Mouse (Mus musculus): ENCODE data around the gene Olfr111. TPM values are rescaled to one million over a fixed set of nuclear protein-coding genes. Genes with fewer than 3 reads are reported as not detected.
"Not testable (repeated sequence)": the region's sequence is repeated elsewhere in the genome, so short reads cannot be mapped to it uniquely, and the experiment has no call there.

Olfr111 gene
- polyA plus RNA-seq (2017; shearing (Covaris generic)): not detected

- no peak for ATAC-seq
Observed at GRCm38 (mm10) chr17:37507730-37508129, at the start of gene Olfr111. Olfr111 (plus strand) TSS chr17:37508030.

- ATAC-seq: no peak
Observed at GRCm38 (mm10) chr17:37458616-37459015, 49.2 kb upstream of the Olfr111 start, which contains the start of gene Olfr109. Olfr109 (plus strand) TSS chr17:37458916.

DNA sequence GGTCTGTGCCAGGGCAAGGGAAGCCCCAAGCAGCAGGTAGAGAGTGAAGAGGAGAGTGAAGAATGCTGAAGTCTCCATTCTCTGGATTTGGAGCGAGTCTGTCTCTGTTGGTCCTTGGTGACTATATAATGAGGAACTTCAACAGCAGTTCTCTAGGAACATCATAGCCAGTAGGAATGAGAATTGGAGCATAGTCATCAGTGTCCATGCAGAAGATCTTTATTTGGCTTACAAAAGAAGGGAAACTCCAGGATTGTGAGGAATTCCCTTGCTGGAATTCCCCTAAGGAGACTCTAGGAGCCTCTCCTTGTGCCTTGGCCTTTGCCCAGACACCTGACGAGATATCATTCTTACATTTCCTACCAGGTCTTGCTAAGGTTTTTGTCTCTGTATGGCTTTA is 24.4 kb upstream of the Olfr111 start, which contains the start of gene H2-M2:
TSS of gene H2-M2 (minus strand) at position 101 of the 400 bp plus-strand sequence.
- no peak for ATAC-seq

DNA sequence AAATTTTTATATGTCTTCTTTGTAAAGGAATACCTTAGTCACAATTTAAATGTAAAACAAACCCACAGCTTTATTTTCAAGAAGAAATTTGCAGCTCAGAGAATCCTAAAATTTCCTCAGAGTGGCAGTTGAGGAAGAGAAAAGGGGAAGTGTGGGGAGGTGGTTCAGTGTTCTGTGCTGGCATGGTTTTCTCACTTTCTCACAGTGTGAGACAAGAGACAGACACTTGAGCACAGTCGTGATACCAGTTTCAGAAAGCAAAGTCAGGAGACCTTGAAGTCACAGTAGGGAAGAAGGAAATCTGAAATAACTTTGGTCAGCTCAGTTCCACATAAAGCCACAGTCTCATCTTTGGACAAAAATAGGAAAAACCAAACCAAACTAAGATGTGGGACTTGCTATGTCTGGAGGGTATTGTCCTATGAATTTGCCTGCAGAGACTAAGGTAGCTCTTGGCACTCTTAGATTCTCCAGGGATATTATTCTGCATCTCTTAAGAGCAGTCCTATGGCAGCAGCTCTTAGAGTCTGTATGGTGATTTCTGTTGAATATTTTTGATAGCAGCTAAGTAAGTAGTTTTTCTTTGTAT is 15.8 kb upstream of the Olfr111 start, which contains the start of gene Olfr110:
TSS of gene Olfr110 (plus strand) at position 539 of the 589 bp plus-strand sequence.
- no peak for ATAC-seq

- ATAC-seq: not testable (repeated sequence)
Observed at GRCm38 (mm10) chr17:37524612-37525011, 16.8 kb downstream of the Olfr111 start.

- ATAC-seq: not testable (repeated sequence)
Observed at GRCm38 (mm10) chr17:37525427-37525826, 17.6 kb downstream of the Olfr111 start.

GRCm38 (mm10) chr17:37535173-37535572 is 27.3 kb downstream of the Olfr111 start:
- ATAC-seq: no peak

GRCm38 (mm10) chr17:37538416-37538815 is 30.6 kb downstream of the Olfr111 start:
- not testable (repeated sequence) for ATAC-seq

GRCm38 (mm10) chr17:37541454-37542119 is 33.8 kb downstream of the Olfr111 start:
- no peak for ATAC-seq

GRCm38 (mm10) chr17:37543800-37544435 is 36.1 kb downstream of the Olfr111 start:
- ATAC-seq: no peak

GRCm38 (mm10) chr17:37558913-37559615 is 51.2 kb downstream of the Olfr111 start:
- no peak for ATAC-seq

DNA sequence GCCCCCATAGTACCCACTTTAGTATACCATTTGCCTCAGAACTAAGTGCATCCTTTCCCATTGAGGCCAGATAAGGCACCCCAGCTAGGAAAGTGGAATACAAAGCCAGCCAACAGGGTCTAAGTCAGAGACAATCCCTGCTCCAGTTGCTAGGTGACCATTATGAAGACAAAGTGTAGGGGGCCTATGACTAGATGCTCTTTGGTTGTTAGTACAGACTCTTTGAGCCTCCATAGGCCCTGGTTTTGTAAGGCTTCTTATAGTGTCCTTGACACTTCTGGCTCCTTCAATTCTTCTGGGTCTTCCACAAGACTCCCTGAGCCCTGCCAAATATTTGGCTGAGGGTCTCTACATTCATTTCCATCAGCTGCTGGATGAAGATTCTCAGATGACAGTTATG is 61.5 kb downstream of the Olfr111 start, which contains the start of gene Olfr112:
TSS of gene Olfr112 (minus strand) at position 101 of the 400 bp plus-strand sequence.
- no peak for ATAC-seq

DNA sequence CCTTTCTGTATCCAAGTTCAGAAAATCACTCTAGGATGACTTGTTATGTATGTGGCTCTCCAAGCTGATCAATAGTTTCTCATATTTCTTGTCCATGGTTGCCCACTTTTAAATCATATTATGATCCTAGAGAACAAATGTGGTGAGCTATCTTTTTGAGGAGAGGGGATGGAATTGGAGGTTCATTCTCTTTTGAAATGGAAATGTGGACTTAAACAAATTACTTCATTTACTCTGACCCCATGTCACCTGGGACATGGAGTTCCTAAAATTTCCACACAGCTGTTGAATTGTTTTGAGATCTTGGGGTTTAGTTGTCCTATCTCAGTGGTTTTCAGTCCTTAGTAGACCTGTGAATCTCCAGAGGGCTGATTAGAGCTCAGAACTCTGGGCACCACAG is 69.7 kb downstream of the Olfr111 start, which contains the start of gene Olfr113:
TSS of gene Olfr113 (minus strand) at position 101 of the 400 bp plus-strand sequence.
- ATAC-seq: no peak

Other genes with a start within 250 kb of the Olfr111 start
- 1 to 10 TPM in 1 of 3 experiments, under 1 TPM in 2; 0.78 to 5.2 (median 0.99) TPM for gene Olfr98, start 244.3 kb upstream of the Olfr111 start, polyA plus RNA-seq (2017; shearing (Covaris generic))
- 100 to 1,000 TPM; 125 to 156 (median 125) TPM for gene H2-M3, start 237.8 kb upstream of the Olfr111 start, polyA plus RNA-seq (2017; shearing (Covaris generic))
- gene Olfr99, start 224.6 kb upstream of the Olfr111 start, polyA plus RNA-seq (2017; shearing (Covaris generic)): 1 to 10 TPM; 2.7 to 7.2 (median 5.0) TPM
- gene Olfr101, start 203.7 kb upstream of the Olfr111 start, polyA plus RNA-seq (2017; shearing (Covaris generic)): under 1 TPM in 2 of 3 experiments, not detected in 1; 0.13 to 0.45 TPM
- gene Olfr102, start 191.0 kb upstream of the Olfr111 start, polyA plus RNA-seq (2017; shearing (Covaris generic)): under 1 TPM in 2 of 3 experiments, not detected in 1; 0.13 to 0.20 TPM
- gene Olfr103, start 168.3 kb upstream of the Olfr111 start, polyA plus RNA-seq (2017; shearing (Covaris generic)): not detected
- not detected for gene Olfr104-ps, start 148.4 kb upstream of the Olfr111 start, polyA plus RNA-seq (2017; shearing (Covaris generic))
- gene Olfr105-ps, start 129.0 kb upstream of the Olfr111 start, polyA plus RNA-seq (2017; shearing (Covaris generic)): not detected
- not detected for gene Olfr106-ps, start 117.6 kb upstream of the Olfr111 start, polyA plus RNA-seq (2017; shearing (Covaris generic))
- under 1 TPM in 1 of 3 experiments, not detected in 2; 0.17 TPM for gene Olfr107, start 108.8 kb upstream of the Olfr111 start, polyA plus RNA-seq (2017; shearing (Covaris generic))
- gene Olfr108, start 62.5 kb upstream of the Olfr111 start, polyA plus RNA-seq (2017; shearing (Covaris generic)): not detected
- not detected for gene Olfr109, start 49.1 kb upstream of the Olfr111 start, polyA plus RNA-seq (2017; shearing (Covaris generic))
- under 1 TPM in 2 of 3 experiments, not detected in 1; 0.38 to 0.47 TPM for gene H2-M2, start 24.5 kb upstream of the Olfr111 start, polyA plus RNA-seq (2017; shearing (Covaris generic))
- not detected for gene Olfr110, start 15.6 kb upstream of the Olfr111 start, polyA plus RNA-seq (2017; shearing (Covaris generic))
- gene Olfr112, start 61.4 kb downstream of the Olfr111 start, polyA plus RNA-seq (2017; shearing (Covaris generic)): not detected
- not detected for gene Olfr113, start 69.6 kb downstream of the Olfr111 start, polyA plus RNA-seq (2017; shearing (Covaris generic))
- not detected for gene Olfr114, start 84.7 kb downstream of the Olfr111 start, polyA plus RNA-seq (2017; shearing (Covaris generic))
- gene Olfr115, start 119.1 kb downstream of the Olfr111 start, polyA plus RNA-seq (2017; shearing (Covaris generic)): not detected
- gene Olfr116, start 119.2 kb downstream of the Olfr111 start, polyA plus RNA-seq (2017; shearing (Covaris generic)): not detected
- not detected for gene Olfr117, start 155.8 kb downstream of the Olfr111 start, polyA plus RNA-seq (2017; shearing (Covaris generic))
- gene Olfr118, start 159.0 kb downstream of the Olfr111 start, polyA plus RNA-seq (2017; shearing (Covaris generic)): under 1 TPM in 1 of 3 experiments, not detected in 2; 0.60 TPM
- not detected for gene Olfr119, start 188.5 kb downstream of the Olfr111 start, polyA plus RNA-seq (2017; shearing (Covaris generic))
- not detected for gene Olfr120, start 213.8 kb downstream of the Olfr111 start, polyA plus RNA-seq (2017; shearing (Covaris generic))
- gene Olfr121, start 240.8 kb downstream of the Olfr111 start, polyA plus RNA-seq (2017; shearing (Covaris generic)): not detected